Comparison of ENCODE assay signal across 9 mouse cellular contexts in genomic region chr5:113832490-113832901, GRCm38 (mm10). TPM values are rescaled to one million over a fixed set of nuclear protein-coding genes. Genes with fewer than 3 reads are reported as not detected.
DNase-seq lines count a peak whose midpoint lies in the region; ATAC-seq and TF ChIP-seq lines count a peak whose summit lies in the region.
"Had no signal": no experiment of that assay in that cellular context is flagged by ENCODE, and none has a peak within 500 bp of the region (broad histone marks: within the 10 kb centered on the region; RNA-seq: fewer than 3 reads in every experiment).

Selplg (minus strand) TSS chr5:113832644.

- H3K27me3 ChIP-seq in kidney, embryonic 14.5 days (ENCODE audit: control insufficient read depth, insufficient read depth, low read length), result no peaks in the 10 kb centered on the region
- H3K27me3 ChIP-seq in CH12.LX (replicated peaks), result no peaks in the 10 kb centered on the region
- H3K27me3 ChIP-seq: embryonic facial prominence, embryonic 13.5 days had no signal

- no peaks in the 10 kb centered on the region for H3K36me3 ChIP-seq in kidney, embryonic 14.5 days (ENCODE audit: control insufficient read depth, insufficient read depth, low read length)
- H3K36me3 ChIP-seq in CH12.LX (replicated peaks in 1 of 2; ENCODE audit: control insufficient read depth in 1 of 2, insufficient read depth in 1 of 2, low read length in 1 of 2), result peaks cover 0 to 6% of the 10 kb centered on the region in 2 experiments
- H3K36me3 ChIP-seq: embryonic facial prominence, embryonic 13.5 days had no signal

- TF ChIP-seq EP300 in CH12.LX (IDR thresholded peaks at IDR 0.05; ENCODE audit: low read length), result peak; percentile 95

- whole genome bisulfite sequencing in kidney, embryonic 14.5 days, result 24% methylated on average over 8 of the region's 8 CpGs

- 0 out of 2 replicates have a peak, but pooled peaks cover 3% of the 10 kb centered on the region for H3K4me1 ChIP-seq in kidney, embryonic 14.5 days (ENCODE audit: control insufficient read depth, insufficient read depth, low read length)
- peaks cover 24 to 79% of the 10 kb centered on the region in 2 experiments for H3K4me1 ChIP-seq in CH12.LX (ENCODE audit: control insufficient read depth in 1 of 2, insufficient read depth in 2 of 2)
- H3K4me1 ChIP-seq: embryonic facial prominence, embryonic 13.5 days had no signal

- in situ Hi-C loops in CH12.LX (cut with MboI; ENCODE audit: low pct_ligation_motif_present, low pct_unique_long_range_greater_than_20kb, low sequenced_read_pairs), result loop anchor here (10.0 kb wide), 1 partner anchor 58 kb away; the partner anchor contains the start of genes Iscu and Sart3

- no peak for TF ChIP-seq RAD21 in CH12.LX (IDR thresholded peaks at IDR 0.05; ENCODE audit: low read depth, low read length)

- no peaks in the 10 kb centered on the region for H3K9me3 ChIP-seq in kidney, embryonic 14.5 days (ENCODE audit: control insufficient read depth, low read length)
- H3K9me3 ChIP-seq in CH12.LX (replicated peaks; ENCODE audit: low read length), result no peaks in the 10 kb centered on the region
- H3K9me3 ChIP-seq: embryonic facial prominence, embryonic 13.5 days had no signal

- no peak within 1 kb of the TSS for H3K4me3 ChIP-seq in kidney, embryonic 14.5 days (ENCODE audit: low read length)
- peak within 1 kb of the TSS; percentile 36 to 68 (median 50) for H3K4me3 ChIP-seq in CH12.LX (replicated peaks in 1 of 3; ENCODE audit: low read depth in 2 of 3, low read length in 2 of 3, poor library complexity in 1 of 3)
- H3K4me3 ChIP-seq: embryonic facial prominence, embryonic 13.5 days had no signal

- peak; percentile 55; the same call in 1 of the 2 replicates for TF ChIP-seq POLR2A in CH12.LX (IDR thresholded peaks at IDR 0.05; ENCODE audit: low read depth, low read length)

- 0 out of 2 replicates have a peak within 1 kb of the TSS, but pooled peaks have one; percentile 3 for H3K4me2 ChIP-seq in kidney, embryonic 14.5 days (replicated peaks; ENCODE audit: low read depth, low read length)
- H3K4me2 ChIP-seq in CH12.LX (ENCODE audit: insufficient read depth, low read depth, poor library complexity, severe bottlenecking), result peak within 1 kb of the TSS; percentile 17
- H3K4me2 ChIP-seq: embryonic facial prominence, embryonic 13.5 days had no signal

- no peak for ATAC-seq in kidney, embryonic 14.5 days (ENCODE audit: low FRiP score, low TSS enrichment)
- ATAC-seq in neutrophil, adult 5-6 weeks (ENCODE audit: extremely low read depth, insufficient number of reproducible peaks, low FRiP score, poor library complexity, severe bottlenecking), result peak; percentile 30; the same call in 1 of the 2 replicates

- no peak for DNase-seq in kidney, postnatal 14 days
- DNase-seq in CH12.LX (ENCODE audit: extremely low read depth), result peak; percentile 95
- no peak for DNase-seq in layer of hippocampus, postnatal 14 days (ENCODE audit: low spot score in 2 of 2)
- DNase-seq in urinary bladder, postnatal 25 days (ENCODE audit: low spot score), result no peak
- no peak for DNase-seq in heart, postnatal 36 days
- DNase-seq in gastrocnemius, adult 18-20 months (ENCODE audit: low spot score), result no peak

- H3K79me2 ChIP-seq in CH12.LX (replicated peaks; ENCODE audit: control insufficient read depth, extremely low read depth, insufficient read depth, poor library complexity, severe bottlenecking), result no peaks in the 10 kb centered on the region

- 0 out of 2 replicates have a peak within 1 kb of the TSS, but pooled peaks have one; percentile 7 for H3K9ac ChIP-seq in kidney, embryonic 14.5 days (ENCODE audit: low read depth, low read length)
- peak within 1 kb of the TSS; percentile 26; the same call in 1 of the 2 replicates for H3K9ac ChIP-seq in CH12.LX (ENCODE audit: insufficient read depth, low read depth)
- H3K9ac ChIP-seq: embryonic facial prominence, embryonic 13.5 days had no signal

- H3K27ac ChIP-seq in kidney, embryonic 14.5 days (ENCODE audit: low read depth, low read length), result no peak within 1 kb of the TSS
- peak within 1 kb of the TSS; percentile 90 for H3K27ac ChIP-seq in CH12.LX (ENCODE audit: insufficient read depth, low read depth)
- H3K27ac ChIP-seq: embryonic facial prominence, embryonic 13.5 days had no signal

- intact Hi-C loops in heart, postnatal 36 days (cut with DNase I), result no loop called here

- dilution Hi-C loops in CH12.LX (cut with MboI; ENCODE audit: extremely low pct_ligation_motif_present, extremely low pct_unique_long_range_greater_than_20kb, low sequenced_read_pairs), result no loop called here

- TF ChIP-seq CTCF in CH12.LX (conservative IDR thresholded peaks at IDR 0.05 in 1 of 2, IDR thresholded peaks at IDR 0.05 in 1 of 2; ENCODE audit: low read depth in 2 of 2, low read length in 2 of 2), result no peak

TF ChIP-seq in CH12.LX, 34 proteins besides CTCF, POLR2A, EP300 and RAD21:
- TF ChIP-seq KAT2A (IDR thresholded peaks at IDR 0.05; ENCODE audit: insufficient replicate concordance, low read length) (0 out of 2 replicates have a peak, but pooled peaks have one; percentile 59), E2F4 (IDR thresholded peaks at IDR 0.05; ENCODE audit: insufficient replicate concordance, low read depth, low read length) (peak; percentile 30; the same call in 1 of the 2 replicates), ZMIZ1 (IDR thresholded peaks at IDR 0.05; ENCODE audit: low read depth, low read length) (no peak), ZNF384 (IDR thresholded peaks at IDR 0.05; ENCODE audit: low read depth, low read length) (no peak), NRF1 (IDR thresholded peaks at IDR 0.05; ENCODE audit: low read depth, low read length) (peak; percentile 36; the same call in 1 of the 2 replicates), TBP (conservative IDR thresholded peaks at IDR 0.05; ENCODE audit: low read depth, low read length) (no peak; the same call in 1 of the 2 replicates), CHD1 (IDR thresholded peaks at IDR 0.05; ENCODE audit: low read depth, low read length) (0 out of 2 replicates have a peak, but pooled peaks have one; percentile 14), MYC (IDR thresholded peaks at IDR 0.05; ENCODE audit: low read depth, low read length) (peak; percentile 78; the same call in 1 of the 2 replicates), NELFE (IDR thresholded peaks at IDR 0.05; ENCODE audit: low read depth, low read length) (no peak), UBTF (IDR thresholded peaks at IDR 0.05; ENCODE audit: low read depth, low read length) (peak; percentile 93), USF2 (conservative IDR thresholded peaks at IDR 0.05; ENCODE audit: low read depth, low read length) (no peak), RCOR1 (conservative IDR thresholded peaks at IDR 0.05; ENCODE audit: low read depth, low read length) (peak; percentile 88), JUN (IDR thresholded peaks at IDR 0.05; ENCODE audit: insufficient read depth, low read depth, low read length) (no peak), ZKSCAN1 (IDR thresholded peaks at IDR 0.05; ENCODE audit: borderline replicate concordance, low read depth, low read length) (no peak), MAZ (IDR thresholded peaks at IDR 0.05; ENCODE audit: low read depth, low read length) (peak; percentile 80), POLR2AphosphoS2 (IDR thresholded peaks at IDR 0.05; ENCODE audit: low read depth, low read length) (no peak), MAX (IDR thresholded peaks at IDR 0.05; ENCODE audit: low read length) (peak; percentile 55), TCF12 (IDR thresholded peaks at IDR 0.05; ENCODE audit: low read depth, low read length) (peak; percentile 100), JUND (conservative IDR thresholded peaks at IDR 0.05; ENCODE audit: low read depth, low read length) (no peak), ETS1 (conservative IDR thresholded peaks at IDR 0.05; ENCODE audit: low read depth, low read length) (peak; percentile 99), BHLHE40 (IDR thresholded peaks at IDR 0.05; ENCODE audit: low read depth, low read length) (peak; percentile 89), PAX5 (IDR thresholded peaks at IDR 0.05; ENCODE audit: low read length) (no peak), SIN3A (IDR thresholded peaks at IDR 0.05; ENCODE audit: low read length) (peak; percentile 53; the same call in 1 of the 2 replicates), HCFC1 (IDR thresholded peaks at IDR 0.05; ENCODE audit: low read depth, low read length) (peak; percentile 47; the same call in 1 of the 2 replicates), MAFK (IDR thresholded peaks at IDR 0.05; ENCODE audit: insufficient replicate concordance, low read length) (0 out of 2 replicates have a peak, but pooled peaks have one; percentile 42), USF1 (IDR thresholded peaks at IDR 0.05; ENCODE audit: low read depth, low read length) (no peak), CHD2 (IDR thresholded peaks at IDR 0.05; ENCODE audit: low read length) (peak; percentile 89), MXI1 (IDR thresholded peaks at IDR 0.05; ENCODE audit: low read depth, low read length) (no peak), MEF2A (IDR thresholded peaks at IDR 0.05; ENCODE audit: borderline replicate concordance, low read depth, low read length) (peak; percentile 86), GABPA (IDR thresholded peaks at IDR 0.05; ENCODE audit: insufficient replicate concordance, low read depth, low read length) (peak; percentile 84), ZC3H11A (IDR thresholded peaks at IDR 0.05; ENCODE audit: low read depth, low read length) (no peak), SMC3 (IDR thresholded peaks at IDR 0.05; ENCODE audit: low read depth, low read length) (no peak), IRF4 (IDR thresholded peaks at IDR 0.05; ENCODE audit: low read depth, low read length) (peak; percentile 74), ELF1 (IDR thresholded peaks at IDR 0.05; ENCODE audit: low read depth, low read length) (peak; percentile 50; the same call in 1 of the 2 replicates)

RNA-seq across cellular contexts. Expression of gene Selplg, which starts in this region (rescaled TPM):
- polyA plus RNA-seq in kidney, embryonic 14.5 days (2014; fragmentation: Nextera tagmentation; extraction: Ambion mirVana), result 1.2 and 1.4 TPM in 2 replicates
- total RNA-seq in CH12.LX (2012; rRNA removed) (50.5 and 58.5 TPM in 2 replicates), CH12.LX (2014; rRNA removed) (27.9 and 29.4 TPM in 2 replicates)
- 34.2 and 41.6 TPM in 2 replicates for polyA plus RNA-seq in CH12.LX (2012; ENCODE audit: insufficient read length, low read depth)
- 10 to 100 TPM; 26.5 to 29.3 TPM for total RNA-seq in layer of hippocampus, postnatal 14 days (2021)
- total RNA-seq in neutrophil, adult 5-6 weeks (2017), result 568 and 590 TPM in 2 replicates
- 1 to 10 TPM; 3.1 to 4.6 TPM for total RNA-seq in heart, postnatal 36 days (2021)
- under 1 TPM; 0.85 to 0.87 TPM for total RNA-seq in gastrocnemius, adult 18-20 months (2021)

Comparison
In these comparisons a context has a peak if more than half of its experiments do, and no peak if none do; other contexts are left out.
1. RNA of gene Selplg (polyA plus RNA-seq): 34.2 to 41.6 TPM in CH12.LX; 1.2 to 1.4 TPM in kidney, embryonic 14.5 days; every median in the first group is over 10 times any median in the second.